Mouse (Mus musculus) megakaryocyte, embryonic 14.5 days (primary cell): ENCODE data around the gene Sdhd. TPM values are rescaled to one million over a fixed set of nuclear protein-coding genes. Genes with fewer than 3 reads are reported as not detected.

Experiments
- H3K27me3 ChIP-seq: replicated peaks from 2 replicates; pipeline ENCODE3; 2012; ENCODE audit warnings: inconsistent platforms
- H3K36me3 ChIP-seq: replicated peaks from 2 replicates; pipeline ENCODE3; 2012; ENCODE audit warnings: low read length, inconsistent platforms, mixed read lengths
- H3K4me1 ChIP-seq: 2 replicates; pipeline ENCODE4 v1.6.1; 2012; ENCODE audit warnings: inconsistent platforms
- H3K4me3 ChIP-seq: replicated peaks from 2 replicates; pipeline ENCODE3; 2012; ENCODE audit warnings: moderate library complexity, mild to moderate bottlenecking, inconsistent platforms
- H3K9me3 ChIP-seq: 2 replicates; pipeline ENCODE4 v1.6.1; 2012; ENCODE audit warnings: inconsistent platforms
- FLI1 ChIP-seq: IDR thresholded peaks from 2 replicates; pipeline ENCODE4 v1.6.1; 2012; ENCODE audit warnings: low read length, inconsistent platforms, mixed read lengths
- GATA1 ChIP-seq: IDR thresholded peaks from 3 replicates; pipeline ENCODE4 v1.6.1; 2012; ENCODE audit warnings: mixed read lengths, low read length, inconsistent platforms, borderline replicate concordance
- polyA plus RNA-seq: library from polyadenylated mRNA; stranded (reverse); fragments of >175 nt; gene quantifications from 2 replicates; pipeline ENCODE4 v1.2.3, GENCODE M21; 2012; ENCODE audit warnings: low replicate concordance; ENCODE audit not compliant: insufficient read depth

Gene Sdhd
- polyA plus RNA-seq, 1 experiment, result 16.9 TPM

GRCm38 (mm10) chr9:50590856-50591518 is 12.6 kb downstream of the Sdhd start:
- Histone ChIP-seq H3K4me3 (peak overlapping the region; percentile 82), H3K36me3 (peaks cover 16% of the 10 kb centered on the region), H3K4me1 (peaks cover 8% of the 10 kb centered on the region), H3K27me3 (no peaks in the 10 kb centered on the region), H3K9me3 (no peaks in the 10 kb centered on the region)
- TF ChIP-seq GATA1 (no peak), FLI1 (no peak)

GRCm38 (mm10) chr9:50586955-50587354 is 16.7 kb downstream of the Sdhd start:
- no peak overlapping the region for H3K4me3 ChIP-seq
- TF ChIP-seq GATA1 (no peak), FLI1 (no peak)
- peaks cover 2% of the 10 kb centered on the region for H3K27me3 ChIP-seq
- H3K9me3 ChIP-seq, result no peaks in the 10 kb centered on the region
- H3K36me3 ChIP-seq, result no peaks in the 10 kb centered on the region
- H3K4me1 ChIP-seq, result peaks cover 12% of the 10 kb centered on the region

GRCm38 (mm10) chr9:50585145-50585818 is 18.3 kb downstream of the Sdhd start:
- no peak for TF ChIP-seq FLI1
- TF ChIP-seq GATA1, result no peak

GRCm38 (mm10) chr9:50580370-50580769 is 23.2 kb downstream of the Sdhd start:
- Histone ChIP-seq H3K27me3 (peaks cover 5% of the 10 kb centered on the region), H3K4me1 (no peaks in the 10 kb centered on the region), H3K36me3 (no peaks in the 10 kb centered on the region), H3K4me3 (no peak overlapping the region), H3K9me3 (no peaks in the 10 kb centered on the region)
- TF ChIP-seq FLI1, result no peak
- no peak for TF ChIP-seq GATA1

More at GRCm38 (mm10) chr9:50585145-50585818, 18.3 kb downstream of the Sdhd start:
- 0 out of 2 replicates have a peak, but pooled peaks cover 4% of the 10 kb centered on the region for H3K4me1 ChIP-seq
- H3K9me3 ChIP-seq, result no peaks in the 10 kb centered on the region
- no peaks in the 10 kb centered on the region for H3K36me3 ChIP-seq
- peaks cover 5% of the 10 kb centered on the region for H3K27me3 ChIP-seq
- H3K4me3 ChIP-seq, result no peak overlapping the region

- Histone ChIP-seq H3K9me3 (no peaks in the 10 kb centered on the region), H3K27me3 (no peaks in the 10 kb centered on the region), H3K4me3 (no peak overlapping the region), H3K4me1 (peaks cover 4% of the 10 kb centered on the region; the same call in 1 of the 2 replicates), H3K36me3 (no peaks in the 10 kb centered on the region)
- no peak for TF ChIP-seq FLI1
- TF ChIP-seq GATA1, result no peak
Observed at GRCm38 (mm10) chr9:50569599-50570525, 33.8 kb downstream of the Sdhd start.

GRCm38 (mm10) chr9:50567881-50568280 is 35.7 kb downstream of the Sdhd start:
- H3K4me1 ChIP-seq, result peaks cover 4% of the 10 kb centered on the region; the same call in 1 of the 2 replicates
- no peaks in the 10 kb centered on the region for H3K9me3 ChIP-seq
- no peaks in the 10 kb centered on the region for H3K27me3 ChIP-seq
- no peaks in the 10 kb centered on the region for H3K36me3 ChIP-seq
- no peak for TF ChIP-seq GATA1
- no peak for TF ChIP-seq FLI1
- H3K4me3 ChIP-seq, result no peak overlapping the region

- Histone ChIP-seq H3K27me3 (no peaks in the 10 kb centered on the region), H3K4me3 (no peak overlapping the region), H3K4me1 (peaks cover 4% of the 10 kb centered on the region; the same call in 1 of the 2 replicates), H3K9me3 (no peaks in the 10 kb centered on the region), H3K36me3 (no peaks in the 10 kb centered on the region)
- TF ChIP-seq GATA1 (no peak), FLI1 (no peak)
Observed at GRCm38 (mm10) chr9:50567372-50567771, 36.2 kb downstream of the Sdhd start.

GRCm38 (mm10) chr9:50565940-50566339 is 37.7 kb downstream of the Sdhd start:
- no peak overlapping the region for H3K4me3 ChIP-seq
- H3K27me3 ChIP-seq, result no peaks in the 10 kb centered on the region
- H3K36me3 ChIP-seq, result no peaks in the 10 kb centered on the region
- TF ChIP-seq FLI1, result no peak
- no peak for TF ChIP-seq GATA1
- peaks cover 4% of the 10 kb centered on the region; the same call in 1 of the 2 replicates for H3K9me3 ChIP-seq
- peaks cover 4% of the 10 kb centered on the region; the same call in 1 of the 2 replicates for H3K4me1 ChIP-seq

GRCm38 (mm10) chr9:50565173-50565572 is 38.4 kb downstream of the Sdhd start:
- Histone ChIP-seq H3K27me3 (no peaks in the 10 kb centered on the region), H3K9me3 (peaks cover 7% of the 10 kb centered on the region; the same call in 1 of the 2 replicates), H3K36me3 (no peaks in the 10 kb centered on the region), H3K4me1 (peaks cover 3% of the 10 kb centered on the region; the same call in 1 of the 2 replicates), H3K4me3 (no peak overlapping the region)
- TF ChIP-seq GATA1 (no peak), FLI1 (no peak)
